31 mouse cellular contexts compared by ENCODE assay signal in genomic region chr6:86784739-86785138, GRCm38 (mm10). TPM values are rescaled to one million over a fixed set of nuclear protein-coding genes. Genes with fewer than 3 reads are reported as not detected.
A peak's percentile ranks its signal among the peaks of the same experiment; 100 is the strongest.
DNase-seq lines count a peak whose midpoint lies in the region; ATAC-seq lines count a peak whose summit lies in the region.
"Had no signal": no experiment of that assay in that cellular context is flagged by ENCODE, and none has a peak within 500 bp of the region (broad histone marks: within the 10 kb centered on the region; RNA-seq: fewer than 3 reads in every experiment).

No protein-coding gene starts in this region.

- no peaks in the 10 kb centered on the region for H3K4me1 ChIP-seq in liver, embryonic 11.5 days (replicated peaks; ENCODE audit: control insufficient read depth, insufficient read depth, low read length)
- H3K4me1 ChIP-seq: embryonic facial prominence, embryonic 13.5 days; hindbrain, embryonic 10.5 days; hindbrain, embryonic 15.5 days; limb, embryonic 10.5 days; limb, embryonic 15.5 days; midbrain, embryonic 10.5 days; midbrain, embryonic 15.5 days; neural tube, embryonic 15.5 days had no signal

- H3K9me3 ChIP-seq in liver, embryonic 11.5 days (ENCODE audit: control insufficient read depth, low read length) = no peaks in the 10 kb centered on the region
- H3K9me3 ChIP-seq: embryonic facial prominence, embryonic 13.5 days; hindbrain, embryonic 10.5 days; hindbrain, embryonic 15.5 days; intestine, embryonic 15.5 days; limb, embryonic 10.5 days; limb, embryonic 15.5 days; lung, embryonic 15.5 days; midbrain, embryonic 10.5 days; midbrain, embryonic 15.5 days; neural tube, embryonic 15.5 days had no signal

- H3K4me2 ChIP-seq in liver, embryonic 11.5 days = no peak overlapping the region
- H3K4me2 ChIP-seq: embryonic facial prominence, embryonic 13.5 days; hindbrain, embryonic 15.5 days; intestine, embryonic 15.5 days; limb, embryonic 15.5 days; lung, embryonic 15.5 days; midbrain, embryonic 15.5 days; neural tube, embryonic 15.5 days had no signal

- H3K27ac ChIP-seq in liver, embryonic 11.5 days (ENCODE audit: low read depth, low read length) = no peak overlapping the region
- H3K27ac ChIP-seq: embryonic facial prominence, embryonic 13.5 days; hindbrain, embryonic 10.5 days; hindbrain, embryonic 15.5 days; intestine, embryonic 15.5 days; kidney, postnatal 0 days; limb, embryonic 10.5 days; limb, embryonic 15.5 days; liver, embryonic 14.5 days; lung, embryonic 15.5 days; macrophage; midbrain, embryonic 10.5 days; midbrain, embryonic 15.5 days; neural tube, embryonic 15.5 days had no signal

- H3K27me3 ChIP-seq in liver, embryonic 11.5 days (replicated peaks; ENCODE audit: control insufficient read depth, insufficient read depth, low read length) = no peaks in the 10 kb centered on the region
- H3K27me3 ChIP-seq: embryonic facial prominence, embryonic 13.5 days; hindbrain, embryonic 15.5 days; intestine, embryonic 15.5 days; limb, embryonic 15.5 days; lung, embryonic 15.5 days; midbrain, embryonic 15.5 days; neural tube, embryonic 15.5 days had no signal

- peak; percentile 35 for DNase-seq in lung, postnatal 36 days
- DNase-seq in lung, postnatal 14 days = no peak
- peak; percentile 26 for DNase-seq in CD4-positive helper T cell, adult 2 months (ENCODE audit: low read depth, low spot score)
- DNase-seq in thymus, postnatal 36 days = no peak
- DNase-seq in thymus, postnatal 14 days = no peak
- DNase-seq in liver, embryonic 11.5 days (ENCODE audit: low spot score) = no peak
- DNase-seq: adrenal gland, postnatal 25 days; cerebellum, adult 11-12 months; cerebellum, adult 9-11 months; heart, postnatal 14 days; kidney, adult 8-10 months; kidney, postnatal 4 days; layer of hippocampus, postnatal 36 days; right cerebral cortex, postnatal 4 days; thymus, adult 2 months had no signal

- 78% methylated on average over 3 of the region's 3 CpGs for WGBS in liver, embryonic 11.5 days

- H3K36me3 ChIP-seq in liver, embryonic 11.5 days (ENCODE audit: control insufficient read depth, insufficient read depth, low read length) = no peaks in the 10 kb centered on the region
- H3K36me3 ChIP-seq: embryonic facial prominence, embryonic 13.5 days; hindbrain, embryonic 10.5 days; hindbrain, embryonic 15.5 days; intestine, embryonic 15.5 days; limb, embryonic 10.5 days; limb, embryonic 15.5 days; lung, embryonic 15.5 days; midbrain, embryonic 10.5 days; midbrain, embryonic 15.5 days; neural tube, embryonic 15.5 days had no signal

- H3K9ac ChIP-seq in liver, embryonic 11.5 days (ENCODE audit: low read depth, low read length) = no peak overlapping the region
- H3K9ac ChIP-seq: embryonic facial prominence, embryonic 13.5 days; hindbrain, embryonic 15.5 days; intestine, embryonic 15.5 days; limb, embryonic 15.5 days; liver, embryonic 14.5 days; lung, embryonic 15.5 days; midbrain, embryonic 15.5 days; neural tube, embryonic 15.5 days had no signal

- H3K4me3 ChIP-seq in liver, embryonic 11.5 days (ENCODE audit: low read depth, low read length) = no peak overlapping the region
- H3K4me3 ChIP-seq: embryonic facial prominence, embryonic 13.5 days; hindbrain, embryonic 10.5 days; hindbrain, embryonic 15.5 days; intestine, embryonic 15.5 days; limb, embryonic 10.5 days; limb, embryonic 15.5 days; lung, embryonic 15.5 days; midbrain, embryonic 10.5 days; midbrain, embryonic 15.5 days; neural tube, embryonic 15.5 days had no signal

- peak; percentile 53 for ATAC-seq in granulocyte monocyte progenitor cell, adult 5-6 weeks (replicated peaks; ENCODE audit: poor library complexity, severe bottlenecking)
- ATAC-seq in neutrophil, adult 5-6 weeks (ENCODE audit: extremely low read depth, insufficient number of reproducible peaks, low FRiP score, poor library complexity, severe bottlenecking) = peak; percentile 73; the same call in 1 of the 2 replicates
- no peak for ATAC-seq in liver, embryonic 11.5 days (replicated peaks; ENCODE audit: low FRiP score)
- ATAC-seq: forebrain, embryonic 16.5 days; intestine, embryonic 15.5 days; midbrain, embryonic 15.5 days had no signal

RNA-seq across cellular contexts. Expression of gene Anxa4, which starts 8.6 kb away (rescaled TPM):
- 11.9 and 16.4 TPM in 2 replicates for total RNA-seq in granulocyte monocyte progenitor cell, adult 5-6 weeks (2014; fragmentation: Nextera tagmentation)
- 16.4 and 17.7 TPM in 2 replicates for total RNA-seq in granulocyte monocyte progenitor cell, adult 5-6 weeks (2017)
- 12.5 and 14.9 TPM in 2 replicates for total RNA-seq in neutrophil, adult 5-6 weeks (2017)
- 41.8 and 43.0 TPM in 2 replicates for polyA plus RNA-seq in liver, embryonic 11.5 days (2014; fragmentation: Nextera tagmentation; extraction: Ambion mirVana)

RNA-seq across cellular contexts. Expression of gene Gmcl1, which starts 51.6 kb away (rescaled TPM):
- total RNA-seq in granulocyte monocyte progenitor cell, adult 5-6 weeks (2014; fragmentation: Nextera tagmentation) = 28.3 and 31.7 TPM in 2 replicates
- 32.0 and 33.9 TPM in 2 replicates for total RNA-seq in granulocyte monocyte progenitor cell, adult 5-6 weeks (2017)
- 27.6 and 33.4 TPM in 2 replicates for total RNA-seq in neutrophil, adult 5-6 weeks (2017)
- 17.9 and 21.9 TPM in 2 replicates for polyA plus RNA-seq in liver, embryonic 11.5 days (2014; fragmentation: Nextera tagmentation; extraction: Ambion mirVana)

Comparison
In these comparisons a context has a peak if more than half of its experiments do, and no peak if none do; other contexts are left out.
1. DNase-seq: peak in lung, postnatal 36 days (single experiment) and CD4-positive helper T cell, adult 2 months (single experiment); none in lung, postnatal 14 days (single experiment), thymus, postnatal 36 days (0 of 2), thymus, postnatal 14 days (single experiment) and liver, embryonic 11.5 days (single experiment).